Mouse (Mus musculus) left cerebral cortex, postnatal 4 days (tissue): Measurements from ENCODE around the gene Olfr262. TPM values are rescaled to one million over a fixed set of nuclear protein-coding genes. Genes with fewer than 3 reads are reported as not detected.
"Not testable (repeated sequence)": the region's sequence is repeated elsewhere in the genome, so short reads cannot be mapped to it uniquely, and the experiment has no call there.

Experiments
- DNase-seq: peaks from one replicate; pipeline ENCODE4 v3.0.0-alpha.2; 2022
- intact Hi-C: fragments of 180-260 bp; cut with DNase I; formaldehyde crosslinking; loops from one replicate; pipeline ENCODE4 v1.15.1; 2025
- total RNA-seq, 2 experiments: library from RNA; stranded (reverse); gene quantifications; 2 replicates each; pipeline ENCODE4 v1.2.3; 2021

The Olfr262 gene
- not detected for total RNA-seq

GRCm38 (mm10) chr19:12241559-12241958 lies at the start of gene Olfr262:
Olfr262 (minus strand) TSS chr19:12241659.
- no peak for DNase-seq
- intact Hi-C loops: no loop called here

- intact Hi-C loops: no loop called here
These were observed 38.1 kb upstream of the Olfr262 start, which contains the start of gene Olfr1434 for GRCm38 (mm10) chr19:12279554-12279953. Olfr1434 (plus strand) TSS chr19:12279854.

GRCm38 (mm10) chr19:12260732-12261131 lies 19.3 kb upstream of the Olfr262 start, which contains the start of gene Olfr235:
Olfr235 (plus strand) TSS chr19:12261032.
- intact Hi-C loops: no loop called here
- no peak for DNase-seq

More at GRCm38 (mm10) chr19:12279554-12279953, 38.1 kb upstream of the Olfr262 start, which contains the start of gene Olfr1434:
- no peak for DNase-seq

GRCm38 (mm10) chr19:12232496-12232895 lies 9.0 kb downstream of the Olfr262 start, which contains the start of gene Olfr1432:
Olfr1432 (minus strand) TSS chr19:12232596.
- DNase-seq, intact Hi-C loops: not testable (repeated sequence)

- intact Hi-C loops: no loop called here
These were observed 41.1 kb downstream of the Olfr262 start, which contains the start of gene Olfr1431 for GRCm38 (mm10) chr19:12200334-12200733. Olfr1431 (plus strand) TSS chr19:12200634.

GRCm38 (mm10) chr19:12199076-12199475 lies 42.4 kb downstream of the Olfr262 start:
- DNase-seq, intact Hi-C loops: not testable (repeated sequence)

More at GRCm38 (mm10) chr19:12200334-12200733, 41.1 kb downstream of the Olfr262 start, which contains the start of gene Olfr1431:
- no peak for DNase-seq

Other genes with a start within 250 kb of the Olfr262 start
- gene Olfr1423, start 200.3 kb downstream of the Olfr262 start, total RNA-seq: not detected
- gene Olfr1424, start 179.0 kb downstream of the Olfr262 start, total RNA-seq: not detected
- not detected for gene Olfr1425, start 163.9 kb downstream of the Olfr262 start, total RNA-seq
- gene Olfr1426, start 149.6 kb downstream of the Olfr262 start, total RNA-seq: not detected
- not detected for gene Olfr1427, start 138.3 kb downstream of the Olfr262 start, total RNA-seq
- gene Olfr1428, start 125.8 kb downstream of the Olfr262 start, total RNA-seq: not detected
- gene Olfr76, start 118.5 kb downstream of the Olfr262 start, total RNA-seq: not detected
- gene Olfr1555-ps1, start 71.5 kb downstream of the Olfr262 start, total RNA-seq: not detected
- not detected for gene Olfr1431, start 41.0 kb downstream of the Olfr262 start, total RNA-seq
- gene Olfr1432, start 9.1 kb downstream of the Olfr262 start, total RNA-seq: not detected
- under 1 TPM in 1 of 2 experiments, not detected in 1; 0.18 TPM for gene Olfr235, start 19.4 kb upstream of the Olfr262 start, total RNA-seq
- gene Olfr1434, start 38.2 kb upstream of the Olfr262 start, total RNA-seq: not detected
- not detected for gene Olfr1436, start 57.5 kb upstream of the Olfr262 start, total RNA-seq
- not detected for gene Olfr1437, start 83.4 kb upstream of the Olfr262 start, total RNA-seq
- gene Olfr1438-ps1, start 94.3 kb upstream of the Olfr262 start, total RNA-seq: not detected
- gene Olfr1440, start 145.6 kb upstream of the Olfr262 start, total RNA-seq: not detected
- not detected for gene Olfr1441, start 175.8 kb upstream of the Olfr262 start, total RNA-seq
- not detected for gene Pfpl, start 186.2 kb upstream of the Olfr262 start, total RNA-seq
- gene Mpeg1, start 219.1 kb upstream of the Olfr262 start, total RNA-seq: 1 to 10 TPM; 3.7 to 5.0 TPM